Mouse (Mus musculus): ENCODE results near the gene Wdr4.
A peak's percentile ranks its signal among the peaks of the same experiment; 100 is the strongest.
"Not testable (repeated sequence)": the region's sequence is repeated elsewhere in the genome, so short reads cannot be mapped to it uniquely, and the experiment has no call there.

Wdr4 gene

DNA sequence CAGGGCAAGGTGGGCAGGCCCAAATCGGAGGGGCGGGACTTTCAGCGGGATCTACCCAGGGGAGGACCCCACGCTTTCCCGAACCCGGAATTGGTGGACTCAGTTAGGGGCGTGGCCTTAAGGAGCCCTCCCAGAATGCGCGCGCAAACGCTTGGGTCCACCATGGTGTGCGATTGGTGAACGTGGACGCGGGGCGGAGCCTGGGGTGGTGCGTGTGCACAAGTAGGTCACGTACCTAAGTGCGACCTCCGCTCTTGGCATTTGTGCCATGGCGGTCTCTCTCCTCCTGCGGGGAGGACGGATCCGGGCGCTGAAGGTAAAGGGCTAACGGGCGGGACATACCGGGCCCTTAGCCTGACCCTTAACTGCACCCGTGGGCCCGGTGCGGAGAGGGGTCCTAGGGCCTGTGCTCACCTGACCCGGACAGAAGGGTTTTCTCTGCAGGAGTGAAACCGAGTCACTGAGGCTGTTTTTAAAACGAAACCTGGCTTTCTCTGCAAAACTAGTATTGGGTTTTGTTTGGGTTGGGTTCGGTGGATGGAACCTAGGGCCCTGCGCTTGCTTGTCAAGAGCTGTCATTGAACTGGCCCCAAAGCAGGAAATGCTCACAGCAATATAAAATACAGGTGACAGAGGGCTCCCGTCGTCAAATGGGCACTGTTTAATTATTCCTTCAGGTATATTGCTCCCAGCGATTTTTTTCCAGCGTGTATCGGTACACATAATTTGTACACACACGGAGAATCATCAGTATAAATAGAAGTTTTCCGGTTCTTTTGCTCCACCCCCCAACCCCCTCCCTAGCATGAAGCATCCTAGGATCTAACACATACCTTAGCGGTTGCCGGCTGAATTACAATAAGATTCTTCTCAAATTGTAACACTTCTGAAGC is at the start of gene Wdr4, which contains the start of gene Ndufv3:
Gene Wdr4 (minus strand): TSS at position 35 of the 893 bp plus-strand sequence.
Gene Ndufv3 (plus strand): TSS at position 170 of the 893 bp plus-strand sequence.
- DNase-seq (ENCODE audit: low spot score) = peak; percentile 99

DNA sequence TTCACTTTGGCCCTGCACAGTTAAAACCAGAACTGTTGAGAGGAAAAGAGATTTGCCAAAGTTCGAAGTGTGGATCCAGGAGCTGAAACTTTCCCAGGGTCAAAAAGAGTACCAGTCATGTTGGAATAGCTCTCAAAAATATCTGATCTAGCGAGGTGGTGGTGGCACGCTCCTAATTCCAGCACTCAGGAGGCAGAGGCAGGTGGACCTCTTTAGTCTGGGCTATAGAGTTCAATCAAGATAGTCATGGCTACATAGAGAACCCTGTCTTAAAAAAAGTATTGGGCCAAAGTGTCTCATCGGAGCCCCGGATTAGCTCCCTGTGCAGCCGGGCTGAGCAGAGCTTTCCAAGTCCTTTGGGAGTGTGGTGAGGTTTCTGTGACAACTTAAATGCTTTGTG is 46.5 kb upstream of the Wdr4 start:
- no peak for DNase-seq (ENCODE audit: low spot score)

DNA sequence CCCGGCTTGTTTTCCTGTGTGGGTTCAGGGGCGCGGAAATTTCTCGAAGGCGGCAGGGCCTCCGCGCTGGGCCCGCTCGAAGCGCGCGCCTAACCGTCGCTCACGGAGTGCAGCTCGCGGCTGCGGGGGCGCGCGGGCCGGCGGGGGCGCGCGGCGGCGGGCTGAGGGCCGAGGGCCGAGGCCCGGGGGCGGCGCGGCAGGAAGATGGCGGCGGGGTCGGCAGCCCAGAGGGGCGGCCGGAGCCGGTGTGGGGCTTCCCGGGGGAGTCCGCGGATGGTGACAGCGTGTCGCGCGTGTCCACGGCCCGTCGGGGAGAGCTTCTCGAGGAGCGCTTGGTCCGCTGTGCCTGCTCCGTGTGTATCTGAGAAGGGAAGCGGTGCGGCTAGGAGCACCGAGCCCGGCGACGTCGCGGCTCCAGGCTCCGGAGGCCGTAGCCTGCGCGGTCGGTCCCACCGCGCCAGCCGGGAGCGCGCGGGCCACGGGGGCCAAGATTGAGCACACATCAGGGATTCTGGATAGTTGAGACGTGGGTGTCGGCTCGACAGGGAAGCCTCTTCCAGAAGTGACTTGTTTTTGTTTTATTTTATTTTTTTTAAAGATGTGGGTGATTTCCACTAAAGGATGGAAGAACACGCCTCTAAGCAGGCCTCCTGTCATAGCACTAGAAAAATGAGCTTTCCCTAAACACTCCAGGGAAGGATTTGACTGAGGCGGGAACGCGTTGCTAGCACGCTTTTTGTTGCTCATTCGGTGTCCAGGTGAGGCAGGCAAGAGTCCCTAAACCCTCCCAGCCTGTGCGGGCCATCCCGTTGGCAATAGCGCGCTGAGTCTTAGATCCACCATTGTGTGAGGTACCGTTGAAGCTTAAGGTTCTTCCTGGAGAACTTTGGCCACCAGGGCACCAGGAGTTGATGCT is 45.6 kb upstream of the Wdr4 start:
- peak; percentile 70 for DNase-seq (ENCODE audit: low spot score)

DNA sequence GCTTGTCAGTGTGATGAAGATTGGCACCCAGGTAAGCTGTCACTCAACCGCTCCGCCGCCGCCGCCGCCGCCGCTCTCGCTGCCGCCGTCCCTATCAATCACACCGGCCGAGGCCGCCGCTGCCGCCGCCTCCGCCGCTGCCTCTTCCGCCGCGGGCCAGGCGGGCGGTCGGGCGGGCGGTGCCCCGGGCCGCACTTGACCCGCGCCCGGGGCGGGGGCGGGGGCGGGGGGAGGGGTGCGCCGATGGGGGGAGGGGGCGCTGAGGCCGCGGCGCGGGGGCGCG is 45.0 kb upstream of the Wdr4 start:
- no peak for DNase-seq (ENCODE audit: low spot score)

DNA sequence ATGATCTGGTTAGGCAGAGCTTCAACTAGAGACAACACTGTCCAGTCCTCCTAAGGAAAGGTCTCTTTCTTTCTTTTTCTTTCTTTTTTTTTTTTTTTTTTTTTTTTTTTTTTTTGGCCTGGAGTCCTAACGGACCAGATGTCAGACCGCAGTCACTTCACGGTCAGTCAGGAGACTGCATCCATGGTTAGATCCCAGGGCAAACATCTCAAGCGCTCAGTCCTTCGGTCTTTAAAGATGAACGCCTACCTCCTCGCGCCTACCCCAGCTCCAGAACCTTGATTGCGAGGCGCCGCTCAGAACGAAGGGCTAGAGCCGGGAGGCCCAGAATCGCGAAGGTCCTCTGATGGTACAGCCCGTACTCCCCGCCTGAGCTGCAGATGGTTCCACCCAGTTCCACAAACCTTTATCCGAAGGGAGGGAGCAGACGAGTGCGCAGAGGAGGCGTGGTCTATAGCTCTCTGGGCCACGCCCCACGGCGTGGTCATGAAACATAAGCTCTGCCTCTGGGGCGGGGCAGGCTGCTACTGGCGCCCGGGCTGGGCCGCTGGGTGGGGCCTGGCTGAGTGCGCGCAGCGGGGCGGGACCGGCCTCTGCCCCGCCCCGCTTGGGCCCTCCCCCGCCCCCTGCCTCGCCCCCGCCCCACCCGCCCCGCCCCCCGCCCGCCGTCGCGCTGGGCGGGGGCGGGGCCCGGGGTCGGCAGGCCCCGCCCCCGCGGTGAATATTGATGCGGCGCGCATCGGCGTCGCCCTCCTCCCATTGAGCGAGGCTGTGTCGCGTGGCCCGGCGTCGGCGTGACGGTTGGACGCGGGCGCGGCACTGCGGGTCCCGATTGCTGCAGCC is 44.5 kb upstream of the Wdr4 start, which contains the start of gene Pknox1:
Gene Pknox1 (plus strand): TSS at position 720 of the 843 bp plus-strand sequence.
- DNase-seq (ENCODE audit: low spot score) = peak; percentile 100

DNA sequence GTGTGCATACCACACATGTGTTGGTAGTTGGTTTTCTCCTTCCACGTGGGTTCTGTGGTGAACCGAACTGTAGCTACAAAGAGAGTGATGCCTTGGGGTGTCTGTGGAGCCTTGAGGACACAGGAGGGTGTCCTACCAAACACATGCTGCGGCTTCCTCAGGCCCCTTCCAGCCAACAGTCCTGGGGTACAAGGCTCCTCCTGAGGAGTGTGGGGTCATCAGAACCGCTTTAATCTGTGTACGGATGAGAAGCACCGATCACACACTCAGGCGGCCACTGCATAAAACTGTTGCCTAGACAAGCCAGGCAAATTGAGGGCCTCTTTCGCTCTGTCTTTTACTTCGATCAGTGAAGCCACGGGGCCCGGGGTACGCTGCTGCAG is 43.8 kb upstream of the Wdr4 start:
- DNase-seq (ENCODE audit: low spot score) = peak; percentile 34

DNA sequence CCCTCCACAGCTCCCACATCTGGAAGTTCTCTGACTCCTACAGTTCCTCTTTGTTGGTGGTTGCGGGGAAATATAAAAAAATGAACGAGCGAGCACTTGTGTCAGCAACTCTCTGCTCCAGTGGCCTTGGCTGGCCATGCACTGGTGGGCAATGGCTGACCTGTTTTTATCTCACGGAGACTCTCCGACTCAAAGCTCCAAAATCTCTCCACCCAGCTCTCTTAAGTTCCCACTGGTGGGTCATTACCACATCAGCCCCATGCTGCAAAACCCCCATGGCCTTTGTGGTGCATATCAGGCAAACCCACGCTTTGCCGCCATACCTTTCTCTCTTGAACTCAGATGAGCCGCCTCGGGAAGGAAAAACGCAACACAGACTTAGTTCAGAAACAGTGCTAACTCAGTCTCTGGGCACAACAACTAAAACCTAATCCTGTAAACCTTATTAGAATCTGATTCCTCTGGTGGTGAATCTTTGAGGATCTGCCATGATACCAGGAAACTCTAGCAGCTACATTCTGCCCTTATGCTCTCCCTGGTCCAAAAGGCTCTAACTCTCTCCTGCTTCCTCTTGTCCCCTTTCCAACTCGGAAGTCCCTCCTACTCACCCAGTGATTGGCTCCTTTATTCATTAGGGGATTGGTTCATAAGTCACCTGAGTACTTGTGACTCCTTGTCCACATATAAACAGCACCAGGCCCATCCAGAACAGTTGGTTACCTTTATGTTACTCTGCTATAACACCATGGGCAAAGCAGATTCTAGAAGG is 39.4 kb upstream of the Wdr4 start:
- no peak for DNase-seq (ENCODE audit: low spot score)

DNA sequence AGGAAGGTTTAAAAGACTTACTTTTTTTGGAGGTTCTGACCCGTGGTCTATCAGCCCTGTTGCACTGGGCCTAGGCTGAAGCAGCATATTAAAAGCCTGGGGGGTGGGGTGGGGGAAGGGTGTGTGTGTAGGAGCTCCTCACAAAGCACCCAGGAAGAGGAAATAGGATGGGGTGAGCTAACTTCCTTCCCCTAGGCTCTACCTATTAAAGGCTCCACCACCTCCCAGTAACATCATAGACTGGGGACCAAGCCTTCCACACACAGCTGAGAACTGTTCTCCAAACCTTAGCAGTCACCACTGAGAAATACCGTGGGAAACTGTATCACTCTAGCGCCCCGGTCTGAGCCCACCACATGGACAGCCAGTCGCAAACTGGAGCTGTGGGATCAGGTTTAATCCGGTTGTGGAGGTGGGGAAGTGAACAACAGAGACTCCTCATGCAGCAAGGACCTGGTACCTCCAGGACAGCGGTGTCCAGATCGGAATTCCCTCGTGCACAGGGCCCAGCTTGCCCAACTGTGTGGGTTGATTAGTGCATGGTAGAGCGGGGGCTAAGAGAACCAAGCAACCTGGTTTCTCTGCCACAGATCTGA is 38.3 kb upstream of the Wdr4 start:
- DNase-seq (ENCODE audit: low spot score) = no peak

DNA sequence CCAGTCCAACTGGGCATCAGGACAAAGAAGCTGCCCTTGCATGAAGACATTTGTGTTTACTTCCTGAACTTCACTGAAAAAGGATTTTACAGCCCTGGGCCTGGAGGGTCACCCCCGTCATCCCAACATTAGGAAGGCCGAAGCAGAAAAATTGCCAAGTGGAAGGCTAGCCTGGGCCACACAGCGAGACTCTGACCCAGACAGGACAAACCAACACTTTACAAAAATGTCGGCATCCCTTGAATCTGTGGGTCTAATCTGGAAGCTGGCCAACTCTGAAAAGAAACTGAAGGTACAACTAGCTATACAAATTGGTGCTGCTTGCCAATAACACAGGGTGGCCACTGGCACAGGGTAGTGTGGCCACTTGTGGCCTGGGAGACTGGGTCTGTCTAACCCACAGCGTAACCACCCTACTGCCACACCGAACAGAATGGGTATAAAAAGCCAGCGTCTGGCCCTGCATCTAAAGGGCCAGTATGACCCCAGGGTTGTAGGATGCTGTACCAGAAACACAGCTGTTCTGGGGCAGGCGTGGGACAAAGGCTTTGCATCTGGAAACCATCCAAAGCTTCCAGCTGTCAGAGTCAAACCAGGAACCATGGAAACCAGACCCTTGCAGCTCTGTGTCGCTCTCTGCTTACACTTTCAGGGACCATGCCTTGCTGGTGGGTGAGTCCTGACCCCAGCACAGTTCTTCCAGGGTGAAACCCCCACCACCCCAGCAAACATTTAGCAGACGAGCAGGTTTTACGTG is 37.5 kb upstream of the Wdr4 start:
- no peak for DNase-seq (ENCODE audit: low spot score)

DNA sequence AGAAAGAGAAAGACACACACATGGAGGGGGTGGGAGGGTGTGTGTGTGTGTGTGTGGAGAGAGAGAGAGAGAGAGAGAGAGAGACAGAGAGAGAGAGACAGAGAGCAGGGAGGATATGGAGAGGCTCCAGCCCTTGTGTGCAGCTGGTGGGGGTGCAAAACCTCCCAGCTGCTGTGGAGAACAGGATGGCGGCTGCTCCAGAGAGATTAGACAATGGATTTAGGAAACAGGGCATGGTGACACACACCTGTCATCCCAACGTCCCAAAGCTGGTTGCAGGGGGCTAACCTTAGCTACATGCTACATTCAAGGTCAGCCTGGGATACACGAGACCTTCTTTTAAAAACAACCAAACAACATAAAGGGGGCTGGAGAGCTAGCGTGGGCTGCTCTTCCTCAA is 36.5 kb upstream of the Wdr4 start:
- no peak for DNase-seq (ENCODE audit: low spot score)

DNA sequence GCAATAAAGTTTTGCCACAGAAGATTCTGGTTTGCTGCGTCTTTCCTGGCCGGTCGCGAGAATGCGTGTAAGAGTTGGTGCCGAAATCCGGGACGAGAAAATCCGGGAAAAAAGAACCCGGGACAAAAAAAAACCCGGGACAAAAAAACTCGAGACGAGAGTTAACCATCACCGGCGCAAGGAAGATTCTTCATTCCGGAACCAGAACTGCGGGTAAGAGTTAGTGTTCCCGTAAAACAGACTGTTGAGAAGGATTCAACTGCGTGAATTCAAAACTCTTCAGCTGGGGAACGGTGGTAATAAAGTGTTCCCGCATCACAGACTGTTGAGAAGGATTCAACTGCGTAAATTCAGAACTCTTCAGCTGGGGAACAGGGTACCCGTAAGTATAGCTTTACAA is 32.8 kb upstream of the Wdr4 start:
- DNase-seq (ENCODE audit: low spot score) = not testable (repeated sequence)

DNA sequence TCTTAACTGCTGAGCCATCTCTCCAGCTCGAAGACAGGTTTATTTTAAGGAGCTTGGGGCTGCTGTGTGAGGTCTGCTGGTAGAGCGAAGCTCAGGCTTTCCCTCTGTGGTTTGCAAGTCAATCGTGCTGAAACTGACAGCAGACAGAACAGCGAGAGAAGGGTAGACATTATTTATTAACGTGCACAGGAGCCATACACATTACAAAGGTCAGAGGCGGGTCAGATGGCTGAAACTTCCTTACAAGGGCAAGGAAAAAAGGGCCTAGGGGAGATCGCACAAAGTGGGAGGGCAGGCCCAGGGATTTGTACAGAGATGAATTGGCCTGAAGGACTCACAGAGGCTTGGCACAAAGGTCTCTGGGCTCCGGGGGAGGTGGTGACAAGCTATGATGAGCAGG is 29.6 kb upstream of the Wdr4 start:
- DNase-seq (ENCODE audit: low spot score) = no peak

DNA sequence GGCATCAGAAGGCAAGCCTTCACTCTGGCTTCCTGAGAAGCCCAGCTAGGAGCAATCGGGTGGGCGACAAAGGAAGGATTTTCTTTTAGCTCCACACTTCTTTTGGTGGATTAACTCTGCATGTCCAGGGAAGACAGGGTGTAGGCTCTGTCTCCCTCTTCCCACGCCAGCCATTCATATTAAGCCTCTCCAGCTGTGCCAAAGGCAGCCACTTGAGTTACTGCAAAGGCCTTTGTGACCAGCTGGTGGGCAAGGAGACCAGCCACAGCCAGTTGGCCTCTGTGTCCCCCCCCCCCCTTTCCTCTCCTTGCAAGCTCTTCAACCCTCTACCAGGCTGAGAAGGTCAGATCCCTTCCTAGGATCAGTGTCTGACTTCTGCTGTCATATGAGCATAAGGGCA is 28.2 kb upstream of the Wdr4 start:
- no peak for DNase-seq (ENCODE audit: low spot score)

DNA sequence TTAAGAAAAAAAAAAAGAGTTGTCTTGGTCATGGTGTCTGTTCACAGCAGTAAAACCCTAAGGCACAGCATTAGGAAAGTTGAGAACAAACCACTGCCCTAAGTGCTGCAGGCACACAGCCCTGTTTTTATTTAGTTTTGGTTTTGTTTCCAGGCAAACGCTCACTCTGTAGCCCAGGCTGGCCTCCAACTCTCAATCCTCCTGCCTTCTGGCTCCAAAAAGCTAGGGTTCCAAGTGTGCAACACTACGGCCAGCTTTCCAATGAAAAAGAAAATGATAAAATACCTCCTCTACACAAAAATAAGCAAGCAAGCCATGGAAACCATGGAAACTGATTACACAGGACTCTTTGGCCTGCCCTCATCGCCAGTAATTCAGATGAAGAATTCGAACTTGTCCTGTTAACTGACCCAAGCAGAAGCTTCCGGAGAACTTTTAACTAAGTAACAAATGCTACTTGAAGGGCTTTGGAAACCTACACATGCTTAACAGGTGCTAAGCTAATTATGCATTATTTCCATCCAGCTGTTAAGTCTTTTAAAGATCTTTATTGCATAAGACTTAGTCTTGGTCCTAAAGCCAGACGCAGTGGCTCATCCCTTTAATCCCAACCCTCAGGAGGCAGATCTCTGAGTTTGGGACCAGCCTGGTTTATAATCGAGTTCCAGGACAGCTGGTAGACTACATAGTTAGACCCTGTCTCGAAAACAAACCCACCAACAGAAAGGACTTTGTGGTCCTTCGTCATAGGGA is 26.8 kb upstream of the Wdr4 start:
- DNase-seq (ENCODE audit: low spot score) = no peak

DNA sequence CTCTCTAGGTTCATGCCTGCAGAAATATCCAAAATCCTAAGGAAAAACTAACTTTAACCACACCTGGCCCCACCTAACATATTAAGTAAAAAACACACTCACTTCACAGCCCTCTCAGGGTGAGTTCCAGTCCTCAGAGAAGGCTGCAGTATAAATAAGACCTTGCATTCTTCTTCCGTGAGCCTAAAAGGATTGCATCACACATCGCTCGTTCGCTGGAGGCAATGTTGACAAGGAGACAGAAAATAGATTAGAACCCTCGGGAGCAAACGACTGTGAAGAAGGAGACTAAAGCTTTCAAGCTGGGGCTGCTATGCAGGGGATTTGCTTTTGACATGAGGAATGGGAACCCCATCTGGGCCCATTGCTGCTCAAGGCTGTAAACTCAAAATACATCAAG is 23.8 kb upstream of the Wdr4 start:
- DNase-seq (ENCODE audit: low spot score) = no peak

DNA sequence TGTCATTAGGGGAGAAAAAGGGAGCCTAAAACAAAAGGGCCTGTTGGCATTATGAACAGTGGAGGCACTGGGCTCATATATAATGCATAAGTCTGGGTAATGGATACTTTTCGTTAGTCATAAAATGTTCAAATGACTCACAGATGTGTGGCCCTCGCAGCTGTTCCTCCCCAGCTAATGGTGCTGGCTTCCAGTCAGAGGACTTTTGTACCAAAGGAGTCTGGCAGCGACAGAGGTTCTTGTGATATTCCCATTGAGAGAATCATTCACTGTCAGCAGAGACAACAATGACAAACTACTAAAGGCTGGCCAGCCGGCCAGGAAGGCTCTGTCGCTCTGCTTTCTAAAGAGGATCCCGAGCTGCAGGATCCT is 21.7 kb upstream of the Wdr4 start:
- no peak for DNase-seq (ENCODE audit: low spot score)

DNA sequence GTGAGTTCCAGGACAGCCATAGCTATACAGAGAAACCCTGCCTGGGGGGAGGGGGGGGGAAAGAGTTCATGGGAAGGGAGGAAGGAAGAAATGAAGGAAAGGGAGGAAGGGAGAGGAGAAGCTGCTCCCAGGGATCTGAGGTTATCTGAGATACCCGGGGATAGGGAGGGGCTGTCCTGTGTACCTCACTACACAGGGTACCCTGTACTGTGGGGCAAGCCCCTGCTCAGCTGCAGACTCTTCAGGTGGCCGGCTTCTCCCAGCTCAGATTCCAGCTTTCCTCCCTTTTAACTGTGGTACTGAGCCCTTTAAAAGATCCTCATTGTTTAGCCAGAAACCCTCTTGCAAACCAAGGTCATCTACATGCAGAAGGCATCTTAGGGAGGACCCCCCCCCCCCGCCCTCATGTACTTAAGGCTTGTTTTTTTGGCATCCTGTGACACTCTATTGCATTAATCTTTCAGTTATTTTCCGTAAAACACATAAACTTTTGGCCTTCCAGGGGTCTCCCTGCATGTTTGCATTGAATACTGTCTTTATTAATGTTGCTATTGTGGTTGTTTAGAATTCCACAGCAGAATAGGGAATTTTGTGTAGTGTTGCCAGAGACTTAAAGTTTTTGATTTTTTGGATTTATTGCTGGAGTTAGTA is 21.2 kb upstream of the Wdr4 start:
- DNase-seq (ENCODE audit: low spot score) = no peak

DNA sequence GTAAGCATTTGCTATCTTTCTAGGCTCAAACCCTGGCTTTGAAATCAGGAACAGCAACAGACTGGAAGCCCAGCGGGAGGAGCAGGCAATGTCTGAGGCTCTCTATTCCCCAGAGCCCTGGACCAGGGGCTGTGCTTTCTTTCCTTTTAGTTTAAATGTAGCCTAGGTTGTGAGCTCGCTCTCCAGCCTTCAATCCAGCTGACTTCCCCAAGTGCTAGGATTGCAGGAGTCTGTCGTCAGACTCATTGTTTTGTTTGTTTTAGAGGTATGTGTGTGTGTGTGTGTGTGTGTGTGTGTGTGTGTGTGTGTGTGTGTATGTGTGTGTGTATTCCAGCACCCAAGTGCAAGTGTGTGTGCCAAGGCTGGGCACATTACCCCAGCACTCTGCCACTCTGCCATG is 20.3 kb upstream of the Wdr4 start:
- DNase-seq (ENCODE audit: low spot score) = no peak

All from T-cell, adult 2 months (primary cell).